Mouse (Mus musculus) limb, embryonic 12.5 days (tissue): ENCODE results near the gene G430095P16Rik. TPM values are rescaled to one million over a fixed set of nuclear protein-coding genes. Genes with fewer than 3 reads are reported as not detected.

ENCODE experiments used
- ATAC-seq: fragments of 200-750 bp; cut with Nextera tagmentation; 2 replicates; pipeline ENCODE4 v1.8.0; 2017; ENCODE audit warnings: low read depth, moderate TSS enrichment; ENCODE audit not compliant: insufficient number of reproducible peaks, insufficient read depth, low FRiP score, low TSS enrichment
- H3K27ac ChIP-seq: fragments of 300-500 bp; sonication (generic); 2 replicates; pipeline ENCODE4 v1.5.1; 2016; ENCODE audit warnings: mild to moderate bottlenecking, moderate library complexity
- H3K27me3 ChIP-seq: fragments of 300-500 bp; sonication (generic); 2 replicates; pipeline ENCODE4 v1.6.1; 2016; ENCODE audit warnings: mild to moderate bottlenecking, moderate library complexity
- H3K36me3 ChIP-seq: fragments of 300-500 bp; sonication (generic); 2 replicates; pipeline ENCODE4 v1.6.1; 2016; ENCODE audit warnings: mild to moderate bottlenecking, moderate library complexity
- H3K4me1 ChIP-seq: fragments of 300-500 bp; sonication (generic); replicated peaks from 2 replicates; pipeline ENCODE4 v1.6.1; 2016
- H3K4me2 ChIP-seq: fragments of 300-500 bp; sonication (generic); 2 replicates; pipeline ENCODE4 v1.6.1; 2016; ENCODE audit warnings: mild to moderate bottlenecking, moderate library complexity
- H3K4me3 ChIP-seq: fragments of 300-500 bp; sonication (generic); replicated peaks from 2 replicates; pipeline ENCODE4 v1.5.1; 2016; ENCODE audit warnings: mild to moderate bottlenecking
- H3K9ac ChIP-seq: fragments of 300-500 bp; sonication (generic); replicated peaks from 2 replicates; pipeline ENCODE4 v1.6.1; 2016; ENCODE audit warnings: mild to moderate bottlenecking, moderate library complexity
- H3K9me3 ChIP-seq: fragments of 300-500 bp; sonication (generic); 2 replicates; pipeline ENCODE4 v1.6.1; 2016; ENCODE audit warnings: mild to moderate bottlenecking, moderate library complexity
- WGBS: fragments of 180-500 bp; shearing (Covaris S2); methylation state at CpG from one replicate; pipeline ENCODE4 v1.1.7; 2016; 5-methylcytosine and 5-hydroxymethylcytosine counted together
- polyA plus RNA-seq: library from polyadenylated mRNA; unstranded; fragments of >200 nt; fragmentation: Nextera tagmentation; extraction: Ambion mirVana; gene quantifications from 2 replicates; pipeline ENCODE4 v1.2.1, GENCODE M21; 2016

The G430095P16Rik gene
- polyA plus RNA-seq, 1 experiment from 2014 or later: 11.8 TPM

GRCm38 (mm10) chr8:84703466-84704249 lies 19.1 kb upstream of the G430095P16Rik start:
- Histone ChIP-seq H3K9me3 (no peaks in the 10 kb centered on the region), H3K9ac (no peak overlapping the region; the same call in 1 of the 2 replicates), H3K27me3 (peaks cover 73% of the 10 kb centered on the region), H3K27ac (peak overlapping the region; percentile 29; the same call in 1 of the 2 replicates), H3K4me2 (peak overlapping the region; percentile 49), H3K4me1 (peaks cover 67% of the 10 kb centered on the region), H3K4me3 (peak overlapping the region; percentile 27), H3K36me3 (peaks cover 24% of the 10 kb centered on the region)
- no peak for ATAC-seq
- 8% methylated on average over 38 of the region's 38 CpGs for WGBS

- Histone ChIP-seq H3K36me3 (peaks cover 21% of the 10 kb centered on the region), H3K4me1 (peaks cover 74% of the 10 kb centered on the region), H3K4me2 (peak overlapping the region; percentile 49), H3K9me3 (no peaks in the 10 kb centered on the region), H3K9ac (no peak overlapping the region; the same call in 1 of the 2 replicates), H3K27me3 (peaks cover 77% of the 10 kb centered on the region), H3K4me3 (peak overlapping the region; percentile 27), H3K27ac (peak overlapping the region; percentile 29; the same call in 1 of the 2 replicates)
- no peak for ATAC-seq
- under 1% methylated on average over 16 of the region's 16 CpGs for WGBS
These were observed 18.5 kb upstream of the G430095P16Rik start for GRCm38 (mm10) chr8:84704356-84704755.

- H3K4me1 ChIP-seq: peaks cover 80% of the 10 kb centered on the region
- peaks cover 77% of the 10 kb centered on the region for H3K27me3 ChIP-seq
- peak overlapping the region; percentile 27 for H3K4me3 ChIP-seq
- H3K27ac ChIP-seq: no peak overlapping the region
- H3K4me2 ChIP-seq: peak overlapping the region; percentile 49
- H3K9ac ChIP-seq: no peak overlapping the region
- ATAC-seq: no peak
- H3K36me3 ChIP-seq: peaks cover 15% of the 10 kb centered on the region
- 2% methylated on average over 61 of the region's 61 CpGs for WGBS
- no peaks in the 10 kb centered on the region for H3K9me3 ChIP-seq
These were observed 17.7 kb upstream of the G430095P16Rik start for GRCm38 (mm10) chr8:84704867-84705831.

GRCm38 (mm10) chr8:84705960-84706359 lies 16.8 kb upstream of the G430095P16Rik start:
- WGBS: 2% methylated on average over 12 of the region's 12 CpGs
- peak overlapping the region; percentile 27 for H3K4me3 ChIP-seq
- peak overlapping the region; percentile 49 for H3K4me2 ChIP-seq
- no peak overlapping the region for H3K27ac ChIP-seq
- peaks cover 82% of the 10 kb centered on the region for H3K4me1 ChIP-seq
- H3K9me3 ChIP-seq: no peaks in the 10 kb centered on the region
- no peak for ATAC-seq
- H3K9ac ChIP-seq: no peak overlapping the region
- peaks cover 16% of the 10 kb centered on the region; the same call in 1 of the 2 replicates for H3K36me3 ChIP-seq
- H3K27me3 ChIP-seq: peaks cover 76% of the 10 kb centered on the region

- Histone ChIP-seq H3K4me1 (peaks cover 82% of the 10 kb centered on the region), H3K4me2 (peak overlapping the region; percentile 49), H3K27me3 (peaks cover 69% of the 10 kb centered on the region), H3K9ac (peak overlapping the region; percentile 55), H3K9me3 (no peaks in the 10 kb centered on the region), H3K36me3 (peaks cover 20% of the 10 kb centered on the region; the same call in 1 of the 2 replicates), H3K27ac (peak overlapping the region; percentile 56; the same call in 1 of the 2 replicates), H3K4me3 (peak overlapping the region; percentile 26)
- ATAC-seq: no peak
- 3% methylated on average over 45 of the region's 45 CpGs for WGBS
These were observed 16.1 kb upstream of the G430095P16Rik start for GRCm38 (mm10) chr8:84706610-84707266.

GRCm38 (mm10) chr8:84707267-84707883 lies 15.4 kb upstream of the G430095P16Rik start:
- no peaks in the 10 kb centered on the region for H3K9me3 ChIP-seq
- H3K4me1 ChIP-seq: peaks cover 82% of the 10 kb centered on the region
- H3K36me3 ChIP-seq: peaks cover 20% of the 10 kb centered on the region; the same call in 1 of the 2 replicates
- peak overlapping the region; percentile 26; the same call in 1 of the 2 replicates for H3K4me3 ChIP-seq
- peak overlapping the region; percentile 49 for H3K4me2 ChIP-seq
- peak overlapping the region; percentile 56; the same call in 1 of the 2 replicates for H3K27ac ChIP-seq
- ATAC-seq: no peak
- WGBS: 3% methylated on average over 22 of the region's 22 CpGs
- peaks cover 62% of the 10 kb centered on the region for H3K27me3 ChIP-seq
- peak overlapping the region; percentile 23; the same call in 1 of the 2 replicates for H3K9ac ChIP-seq

GRCm38 (mm10) chr8:84708071-84708541 lies 14.7 kb upstream of the G430095P16Rik start:
- H3K27me3 ChIP-seq: peaks cover 55% of the 10 kb centered on the region
- H3K36me3 ChIP-seq: peaks cover 20% of the 10 kb centered on the region; the same call in 1 of the 2 replicates
- peak overlapping the region; percentile 23; the same call in 1 of the 2 replicates for H3K9ac ChIP-seq
- 9% methylated on average over 15 of the region's 15 CpGs for WGBS
- H3K4me2 ChIP-seq: peak overlapping the region; percentile 49
- ATAC-seq: no peak
- H3K27ac ChIP-seq: peak overlapping the region; percentile 53; the same call in 1 of the 2 replicates
- no peaks in the 10 kb centered on the region for H3K9me3 ChIP-seq
- H3K4me3 ChIP-seq: 0 out of 2 replicates have a peak overlapping the region, but pooled peaks have one; percentile 26
- peaks cover 88% of the 10 kb centered on the region for H3K4me1 ChIP-seq

GRCm38 (mm10) chr8:84708774-84709475 lies 13.9 kb upstream of the G430095P16Rik start:
- Histone ChIP-seq H3K4me2 (no peak overlapping the region), H3K9me3 (no peaks in the 10 kb centered on the region), H3K9ac (no peak overlapping the region), H3K4me3 (no peak overlapping the region), H3K4me1 (peaks cover 93% of the 10 kb centered on the region), H3K27ac (no peak overlapping the region), H3K36me3 (peaks cover 24% of the 10 kb centered on the region), H3K27me3 (peaks cover 47% of the 10 kb centered on the region)
- ATAC-seq: peak; percentile 33; the same call in 1 of the 2 replicates
- WGBS: 17% methylated on average over 12 of the region's 12 CpGs

- no peak overlapping the region for H3K4me2 ChIP-seq
- no peak overlapping the region for H3K9ac ChIP-seq
- H3K9me3 ChIP-seq: no peaks in the 10 kb centered on the region
- ATAC-seq: no peak
- H3K27ac ChIP-seq: peak overlapping the region; percentile 66
- WGBS: 100% methylated on average over 1 of the region's 1 CpGs
- H3K36me3 ChIP-seq: peaks cover 34% of the 10 kb centered on the region
- no peak overlapping the region for H3K4me3 ChIP-seq
- H3K4me1 ChIP-seq: peaks cover 93% of the 10 kb centered on the region
- peaks cover 46% of the 10 kb centered on the region for H3K27me3 ChIP-seq
These were observed 12.9 kb upstream of the G430095P16Rik start for GRCm38 (mm10) chr8:84709931-84710330.
